Mouse (Mus musculus) forelimb bud, embryonic 11.5 days (tissue): ENCODE results near the gene Zbtb48.

ENCODE experiments used
- DNase-seq: peaks from one replicate; pipeline ENCODE4 v3.0.0-alpha.2; 2012; ENCODE audit warnings: low read depth, low spot score

Zbtb48 gene

GRCm38 (mm10) chr4:152029087-152029486 is 1.6 kb upstream of the Zbtb48 start:
- no peak for DNase-seq

DNA sequence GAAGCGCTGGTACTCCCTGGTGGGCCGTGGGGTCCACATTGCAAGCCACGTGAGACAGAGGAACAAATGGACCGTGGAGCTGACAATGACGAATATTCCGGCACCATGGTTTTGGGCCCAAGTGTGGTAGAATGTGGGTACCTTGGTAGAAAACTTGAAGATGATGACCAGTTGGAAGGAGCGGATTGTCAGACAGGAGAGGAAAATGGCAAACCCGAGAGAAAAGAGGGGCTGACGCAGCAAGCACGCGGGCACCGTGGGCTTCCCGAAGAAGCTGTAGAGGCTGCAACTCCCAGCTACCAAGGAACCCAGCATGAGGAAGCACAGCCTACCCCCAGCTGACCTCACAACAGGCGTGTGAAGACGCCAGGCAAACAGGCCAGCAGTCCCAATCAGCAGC is 985 bp upstream of the Zbtb48 start:
- DNase-seq = no peak

DNA sequence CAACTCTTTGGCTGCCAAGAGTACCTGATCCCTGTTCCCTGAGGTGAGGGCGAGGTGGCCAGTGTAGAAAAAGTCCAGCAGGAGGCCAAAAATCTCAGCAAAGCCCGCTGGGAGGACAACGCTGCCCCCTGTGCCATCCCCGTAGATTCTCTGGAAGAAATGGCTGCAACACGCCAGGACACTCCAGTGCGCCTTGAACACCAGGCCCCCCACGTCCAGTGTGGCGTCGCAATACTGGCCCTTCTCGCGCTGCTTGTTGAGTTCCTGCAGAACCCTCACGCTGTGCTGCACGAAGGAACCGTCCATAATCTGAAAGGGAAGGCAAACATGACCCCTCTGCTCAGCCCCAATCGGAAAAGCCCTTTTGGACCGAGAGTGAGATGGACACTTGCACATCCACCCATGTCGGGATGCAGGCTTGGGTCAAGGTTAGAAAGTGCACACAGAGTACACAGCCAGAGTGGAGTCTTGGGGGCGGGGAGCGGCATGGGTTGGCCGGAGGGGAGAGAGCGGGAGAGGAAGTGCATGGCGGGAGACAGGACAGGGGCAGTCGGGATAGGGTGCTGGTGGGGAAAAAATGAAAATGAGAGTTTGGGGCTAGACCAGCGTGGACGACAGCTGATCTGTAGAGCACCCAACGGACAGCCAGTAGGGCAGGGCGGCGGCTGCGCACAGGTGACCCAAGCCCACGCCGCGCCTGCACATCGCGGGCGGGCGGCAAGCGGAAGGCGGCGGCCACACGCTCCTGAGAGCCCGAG is 541 bp downstream of the Zbtb48 start:
- no peak for DNase-seq

GRCm38 (mm10) chr4:152024525-152024924 is 2.9 kb downstream of the Zbtb48 start:
- no peak for DNase-seq

- DNase-seq = no peak
These were observed 5.0 kb downstream of the Zbtb48 start for GRCm38 (mm10) chr4:152022506-152022905.

- no peak for DNase-seq
These were observed 5.8 kb downstream of the Zbtb48 start for GRCm38 (mm10) chr4:152021568-152022097.

DNA sequence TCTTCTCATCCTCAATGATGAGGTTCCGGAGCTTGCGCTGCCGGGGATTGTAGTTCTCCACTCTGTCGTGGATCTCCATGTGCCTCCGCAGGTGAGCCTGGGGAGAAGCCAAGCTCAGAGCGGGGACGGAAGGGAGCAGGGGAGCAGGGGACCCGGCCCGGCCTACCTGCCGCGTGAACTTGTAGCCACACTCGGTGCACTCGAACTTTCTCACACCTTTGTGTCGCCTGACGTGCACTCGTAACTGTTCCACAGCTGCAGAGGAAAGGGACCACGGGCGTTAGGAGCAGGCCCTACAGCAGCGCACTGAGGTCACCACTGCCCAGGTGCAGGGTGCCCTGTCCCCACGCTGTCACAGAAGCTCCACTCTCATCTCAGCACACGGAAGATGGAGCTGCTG is 7.4 kb downstream of the Zbtb48 start:
- no peak for DNase-seq

DNA sequence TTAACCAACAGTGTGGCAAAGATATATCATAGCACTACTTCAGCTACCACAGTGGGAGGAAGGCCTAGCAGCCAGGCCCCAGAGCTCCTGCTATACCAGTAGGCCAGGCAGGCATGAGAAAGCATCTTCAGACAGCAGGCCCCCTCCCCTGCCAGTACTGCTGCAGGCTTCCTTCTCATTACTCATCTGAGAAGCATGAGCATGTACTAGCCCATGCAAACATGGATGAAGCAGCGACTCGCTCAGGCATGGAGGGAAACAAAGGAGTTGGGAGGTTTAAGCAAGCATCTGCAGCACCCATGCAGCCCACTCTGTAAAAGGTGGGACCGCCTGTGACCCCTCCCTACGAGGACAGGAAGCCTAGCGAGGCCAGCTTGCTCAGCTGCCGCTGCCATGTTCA is 8.4 kb downstream of the Zbtb48 start:
- no peak for DNase-seq

DNA sequence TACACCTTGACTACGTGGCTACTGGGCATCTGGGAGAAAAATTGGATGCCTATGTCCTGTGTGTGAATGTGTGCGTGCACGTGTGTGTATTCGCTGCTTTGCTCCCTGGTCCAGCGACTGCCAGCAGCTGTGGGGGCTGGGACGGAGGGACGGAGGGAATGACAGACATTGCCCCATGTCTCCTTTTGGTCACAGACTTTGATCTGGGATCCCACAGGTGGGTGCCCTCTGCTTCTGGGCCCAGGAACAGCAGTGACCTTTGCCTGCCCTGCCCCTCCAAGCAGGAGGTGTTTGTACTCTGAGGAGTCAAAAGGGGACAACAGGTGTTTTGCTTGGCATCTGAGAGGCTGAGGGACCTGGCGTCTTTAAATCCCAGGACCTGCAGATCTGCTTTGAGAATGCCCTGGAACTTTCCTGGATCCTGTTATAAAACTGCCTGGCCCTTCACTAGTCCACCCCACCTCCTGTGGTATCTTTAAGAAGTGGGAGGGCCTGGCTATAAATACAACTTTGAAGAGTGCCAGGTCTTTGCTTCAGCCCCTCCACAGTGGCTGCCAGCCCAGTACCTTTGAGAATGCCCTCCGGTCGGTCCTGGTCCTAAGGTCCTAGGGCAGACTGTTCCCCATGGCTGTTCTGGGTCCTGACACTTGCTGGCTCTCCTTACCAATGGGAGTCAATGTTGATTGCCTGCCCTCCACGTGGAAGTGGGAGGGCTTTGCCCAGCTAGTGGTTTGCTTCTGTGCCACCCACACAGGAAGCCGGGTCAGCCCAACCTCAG is 14.2 kb downstream of the Zbtb48 start:
- DNase-seq = no peak

DNA sequence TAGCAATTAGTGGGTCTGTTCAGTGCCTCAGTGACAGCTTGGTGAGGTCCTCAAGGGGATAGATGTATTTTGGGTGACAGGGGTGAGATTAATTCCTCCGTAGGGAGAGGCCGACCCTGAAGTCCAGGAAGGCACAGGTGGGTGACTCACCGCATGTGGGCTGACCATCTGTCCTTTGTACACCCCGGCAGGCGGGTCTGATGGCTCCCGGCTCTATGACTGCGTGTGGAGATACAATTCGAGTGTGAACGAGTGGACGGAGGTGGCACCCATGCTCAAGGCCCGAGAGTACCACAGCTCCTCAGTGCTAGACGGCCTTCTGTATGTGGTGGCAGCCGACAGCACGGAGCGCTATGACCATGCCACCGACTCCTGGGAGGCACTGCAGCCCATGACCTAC is 15.4 kb downstream of the Zbtb48 start:
- no peak for DNase-seq

GRCm38 (mm10) chr4:152011171-152011760 is 16.2 kb downstream of the Zbtb48 start:
- no peak for DNase-seq

- DNase-seq = no peak
These were observed 16.8 kb downstream of the Zbtb48 start for GRCm38 (mm10) chr4:152010707-152011134.

DNA sequence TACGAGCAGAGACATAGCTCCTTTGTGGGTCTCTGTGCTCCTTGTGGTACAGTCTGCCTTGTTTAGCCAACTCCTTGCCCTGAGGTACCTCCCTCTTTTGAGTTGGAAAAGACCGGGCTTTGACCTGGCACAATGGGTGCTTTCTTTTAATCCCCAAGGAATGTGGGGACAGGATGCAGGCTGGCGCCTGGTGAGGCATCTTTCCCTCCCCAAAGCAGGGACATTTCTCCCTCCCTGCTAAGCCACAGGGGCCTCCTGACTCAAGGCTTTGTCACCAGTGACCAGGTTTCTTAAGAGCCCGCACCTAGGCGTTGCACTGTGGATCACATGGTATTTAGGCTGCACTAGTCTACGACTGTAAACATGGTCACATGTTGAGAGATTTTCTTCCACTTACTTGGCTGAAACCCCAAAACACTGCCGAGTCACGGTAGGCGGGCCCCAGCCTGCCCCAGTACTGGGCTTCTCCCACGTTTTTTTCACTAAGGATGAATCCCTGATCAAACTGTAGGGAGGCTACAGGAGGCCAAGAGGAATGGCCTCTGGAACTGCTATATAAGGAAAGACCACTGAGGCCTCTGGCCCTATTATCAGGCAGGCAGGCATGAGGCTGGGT is 17.3 kb downstream of the Zbtb48 start:
- DNase-seq = no peak

- no peak for DNase-seq
These were observed 18.1 kb downstream of the Zbtb48 start for GRCm38 (mm10) chr4:152009076-152010051.

- DNase-seq = peak; percentile 91
These were observed 18.8 kb downstream of the Zbtb48 start, which contains the start of gene Klhl21 for GRCm38 (mm10) chr4:152008622-152009075. Gene Klhl21, plus strand, starts transcription at chr4:152008803.

GRCm38 (mm10) chr4:152008148-152008500 is 19.3 kb downstream of the Zbtb48 start:
- no peak for DNase-seq

DNA sequence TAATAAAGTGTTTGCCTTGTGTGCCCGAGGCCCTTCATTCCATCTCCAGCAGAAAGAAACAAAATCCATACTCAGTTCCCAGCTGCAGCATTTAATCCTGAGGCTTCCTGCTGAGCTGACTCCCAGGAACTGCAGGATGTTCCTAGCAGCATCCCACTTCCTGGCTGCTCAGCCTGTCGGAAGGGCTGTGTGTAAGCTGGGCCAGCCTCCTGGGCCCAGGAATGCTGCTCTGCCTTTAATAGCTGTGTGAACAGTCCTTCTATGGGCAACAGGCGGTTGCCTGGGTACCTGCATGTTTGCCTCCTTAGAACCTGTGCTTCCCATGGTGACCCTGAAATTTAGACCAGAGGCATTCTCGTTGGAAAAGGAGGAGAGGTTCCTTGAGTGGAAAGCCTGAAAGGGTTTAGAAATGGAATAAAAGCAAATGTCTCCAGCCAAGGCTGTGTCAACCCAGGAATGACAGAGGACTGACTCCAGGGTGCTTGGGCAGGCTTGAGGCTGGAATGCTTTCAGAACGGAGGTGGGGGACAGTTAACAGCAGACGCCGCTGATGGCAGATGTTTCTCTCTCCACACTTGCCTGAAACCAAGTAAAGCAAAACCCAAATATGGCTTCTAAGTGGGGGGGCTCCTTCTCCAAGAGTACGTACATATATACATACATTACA is 19.9 kb downstream of the Zbtb48 start:
- DNase-seq = no peak

DNA sequence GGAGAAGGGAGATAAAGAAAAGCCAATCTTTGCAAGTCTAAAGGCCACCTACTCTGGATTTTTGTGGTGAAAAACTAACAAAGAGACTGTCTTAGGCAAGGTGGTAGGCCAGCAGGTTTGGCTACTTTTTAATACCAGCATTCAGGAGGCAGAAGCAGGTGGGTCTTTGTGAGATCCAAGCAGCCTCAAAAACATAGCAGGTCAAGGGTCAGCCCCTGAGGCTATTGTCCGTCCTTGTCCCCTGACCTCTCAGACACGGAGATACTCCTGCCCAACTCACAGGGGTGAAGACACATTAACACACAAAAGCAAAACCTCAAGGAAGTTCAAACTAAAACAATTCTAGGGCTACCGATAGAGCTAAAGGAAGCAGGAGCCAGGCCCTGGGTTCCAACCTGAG is 20.7 kb downstream of the Zbtb48 start:
- no peak for DNase-seq

DNA sequence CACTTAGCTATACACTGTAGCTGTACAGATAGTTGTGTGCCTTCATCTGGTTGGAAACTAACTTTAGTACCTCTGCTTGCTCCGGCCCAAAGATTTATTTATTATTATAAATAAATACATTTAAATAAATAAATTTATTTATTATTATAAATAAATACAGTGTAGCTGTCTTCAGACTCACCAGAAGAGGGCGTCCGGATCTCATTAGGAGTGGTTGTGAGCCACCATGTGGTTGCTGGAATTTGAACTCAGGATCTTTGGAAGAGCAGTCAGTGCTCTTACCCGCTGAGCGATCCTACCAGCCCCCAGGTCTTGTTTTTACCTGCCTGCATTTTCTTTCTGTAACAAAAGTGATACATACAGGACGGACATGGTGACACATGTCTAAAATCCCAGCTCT is 21.3 kb downstream of the Zbtb48 start:
- no peak for DNase-seq

DNA sequence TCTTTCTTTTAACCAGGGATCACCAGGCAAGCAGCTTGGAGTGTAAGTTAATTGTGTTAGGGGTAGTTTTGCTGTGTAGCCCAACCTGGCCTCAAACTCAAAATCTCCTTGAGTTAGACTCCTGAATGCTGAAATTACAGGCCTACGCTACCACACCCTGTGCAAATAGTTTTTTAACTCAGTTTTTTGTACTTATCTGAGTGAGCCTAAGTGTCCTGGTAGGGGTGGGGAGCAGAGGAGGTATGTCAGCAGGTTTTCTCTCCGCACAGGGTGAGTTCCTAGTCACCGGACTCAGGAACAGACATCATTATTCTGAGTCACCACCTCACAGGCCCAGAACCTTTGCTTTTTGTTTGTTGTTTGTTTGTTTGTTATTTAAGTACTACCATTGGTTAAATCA is 25.4 kb downstream of the Zbtb48 start:
- DNase-seq = no peak
